Mouse (Mus musculus) liver, embryonic 13.5 days (tissue): ENCODE data around the gene Foxl2. TPM values are rescaled to one million over a fixed set of nuclear protein-coding genes. Genes with fewer than 3 reads are reported as not detected.

Source experiments
- ATAC-seq: fragments of 200-750 bp; cut with Nextera tagmentation; 2 replicates; pipeline ENCODE4 v1.8.0; 2017; ENCODE audit warnings: low read depth, mild to moderate bottlenecking, moderate number of reproducible peaks, moderate library complexity
- DNase-seq: peaks from one replicate; pipeline ENCODE4 v3.0.0; 2022
- H3K27ac ChIP-seq: fragments of 300-500 bp; sonication (generic); 2 replicates; pipeline ENCODE4 v1.5.1; 2015; ENCODE audit warnings: moderate library complexity, mild to moderate bottlenecking, inconsistent platforms
- H3K27me3 ChIP-seq: fragments of 300-500 bp; sonication (generic); 2 replicates; pipeline ENCODE4 v1.6.1; 2015; ENCODE audit warnings: mild to moderate bottlenecking, inconsistent platforms
- H3K36me3 ChIP-seq: fragments of 300-500 bp; sonication (generic); 2 replicates; pipeline ENCODE4 v1.6.1; 2015; ENCODE audit warnings: mild to moderate bottlenecking, inconsistent platforms
- H3K4me1 ChIP-seq: fragments of 300-500 bp; sonication (generic); replicated peaks from 2 replicates; pipeline ENCODE4 v1.6.1; 2015; ENCODE audit warnings: inconsistent platforms
- H3K4me2 ChIP-seq: fragments of 300-500 bp; sonication (generic); 2 replicates; pipeline ENCODE4 v1.6.1; 2015; ENCODE audit warnings: inconsistent platforms, mild to moderate bottlenecking, moderate library complexity
- H3K4me3 ChIP-seq: fragments of 300-500 bp; sonication (generic); replicated peaks from 2 replicates; pipeline ENCODE4 v1.5.1; 2015; ENCODE audit warnings: mild to moderate bottlenecking, inconsistent platforms
- H3K9ac ChIP-seq: fragments of 300-500 bp; sonication (generic); 2 replicates; pipeline ENCODE4 v1.6.1; 2015; ENCODE audit warnings: mild to moderate bottlenecking, inconsistent platforms
- H3K9me3 ChIP-seq: fragments of 300-500 bp; sonication (generic); replicated peaks from 2 replicates; pipeline ENCODE4 v1.6.1; 2016; ENCODE audit warnings: inconsistent platforms
- WGBS: fragments of 180-500 bp; shearing (Covaris S2); methylation state at CpG from one replicate; pipeline ENCODE4 v1.1.7; 2015; ENCODE audit not compliant: insufficient replicate concordance; 5-methylcytosine and 5-hydroxymethylcytosine counted together
- polyA plus RNA-seq: library from polyadenylated mRNA; unstranded; fragments of >200 nt; fragmentation: Nextera tagmentation; extraction: Ambion mirVana; gene quantifications from 2 replicates; pipeline ENCODE4 v1.2.1, GENCODE M21; 2015

The Foxl2 gene
- polyA plus RNA-seq, 1 experiment from 2014 or later, result not detected

GRCm38 (mm10) chr9:98994103-98994502 lies 39.0 kb downstream of the Foxl2 start:
- ATAC-seq, result no peak
- Histone ChIP-seq H3K9me3 (no peaks in the 10 kb centered on the region), H3K27ac (no peak overlapping the region), H3K4me2 (no peak overlapping the region), H3K4me3 (no peak overlapping the region), H3K36me3 (0 out of 2 replicates have a peak, but pooled peaks cover 6% of the 10 kb centered on the region), H3K27me3 (no peaks in the 10 kb centered on the region), H3K4me1 (no peaks in the 10 kb centered on the region), H3K9ac (no peak overlapping the region)
- DNase-seq, result no peak
- 89% methylated on average over 4 of the region's 4 CpGs for WGBS

GRCm38 (mm10) chr9:98999881-99000339 lies 44.8 kb downstream of the Foxl2 start:
- Histone ChIP-seq H3K36me3 (peaks cover 10% of the 10 kb centered on the region; the same call in 1 of the 2 replicates), H3K4me1 (no peaks in the 10 kb centered on the region), H3K27me3 (no peaks in the 10 kb centered on the region), H3K4me3 (no peak overlapping the region), H3K4me2 (no peak overlapping the region), H3K9me3 (no peaks in the 10 kb centered on the region), H3K9ac (no peak overlapping the region), H3K27ac (no peak overlapping the region)
- no peak for DNase-seq
- ATAC-seq, result no peak
- 48% methylated on average over 9 of the region's 9 CpGs for WGBS

- H3K9ac ChIP-seq, result no peak overlapping the region
- H3K36me3 ChIP-seq, result peaks cover 10% of the 10 kb centered on the region; the same call in 1 of the 2 replicates
- no peaks in the 10 kb centered on the region for H3K4me1 ChIP-seq
- H3K27ac ChIP-seq, result no peak overlapping the region
- no peak overlapping the region for H3K4me2 ChIP-seq
- H3K4me3 ChIP-seq, result no peak overlapping the region
- ATAC-seq (no peak), DNase-seq (no peak)
- WGBS, result 72% methylated on average over 6 of the region's 6 CpGs
- H3K27me3 ChIP-seq, result no peaks in the 10 kb centered on the region
- no peaks in the 10 kb centered on the region for H3K9me3 ChIP-seq
These were observed 46.2 kb downstream of the Foxl2 start for GRCm38 (mm10) chr9:99001326-99001725.

Other genes with a start within 250 kb of the Foxl2 start
- gene Prr23a1, start 112.8 kb upstream of the Foxl2 start, polyA plus RNA-seq, result not detected in 2 replicates
- not detected in 2 replicates for gene Prr23a2, start 98.8 kb upstream of the Foxl2 start, polyA plus RNA-seq
- not detected in 2 replicates for gene Prr23a3, start 90.5 kb upstream of the Foxl2 start, polyA plus RNA-seq
- not detected in 2 replicates for gene 7420426K07Rik, start 52.2 kb upstream of the Foxl2 start, polyA plus RNA-seq
- gene Faim, start 31.1 kb downstream of the Foxl2 start, polyA plus RNA-seq, result 16.4 and 20.5 TPM in 2 replicates
- gene Gm1123, start 80.4 kb downstream of the Foxl2 start, polyA plus RNA-seq, result not detected in 2 replicates
- 2.5 and 2.6 TPM in 2 replicates for gene Pik3cb, start 185.3 kb downstream of the Foxl2 start, polyA plus RNA-seq